In the genomic region with DNA sequence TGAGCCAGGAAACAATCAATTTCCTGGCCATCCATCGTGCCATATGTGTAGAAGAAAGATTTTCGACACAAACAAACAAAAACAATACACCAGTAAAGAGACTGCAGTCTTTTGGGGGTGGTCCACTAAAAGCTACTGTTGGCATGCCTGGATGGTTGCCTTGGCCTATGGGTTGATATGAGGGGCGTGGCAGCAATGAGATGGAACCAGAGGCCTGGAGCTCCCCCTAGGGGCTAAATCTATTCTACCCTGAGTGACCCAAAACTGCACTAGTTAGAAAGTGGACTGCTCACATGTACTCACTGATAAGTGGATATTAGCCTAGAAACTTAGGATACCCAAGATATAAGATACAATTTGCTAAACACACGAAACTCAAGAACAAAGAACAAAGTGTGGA, we compare ENCODE assay signal across 9 mouse cellular contexts.
DNase-seq lines count a peak whose midpoint lies in the region; ATAC-seq and TF ChIP-seq lines count a peak whose summit lies in the region.
"Had no signal": no experiment of that assay in that cellular context is flagged by ENCODE, and none has a peak within 500 bp of the region (broad histone marks: within the 10 kb centered on the region; RNA-seq: fewer than 3 reads in every experiment).

No protein-coding gene starts in this region.

- TF ChIP-seq EP300 in liver, embryonic 14.5 days (IDR thresholded peaks at IDR 0.05; ENCODE audit: low read depth): no peak

- H3K36me3 ChIP-seq in kidney, postnatal 0 days (ENCODE audit: insufficient read depth, low read length): no peaks in the 10 kb centered on the region
- H3K36me3 ChIP-seq in liver, embryonic 14.5 days (replicated peaks; ENCODE audit: control insufficient read depth, insufficient read depth, low read depth): no peaks in the 10 kb centered on the region

- no peaks in the 10 kb centered on the region for H3K27me3 ChIP-seq in kidney, postnatal 0 days (ENCODE audit: insufficient read depth, low read length)
- no peaks in the 10 kb centered on the region for H3K27me3 ChIP-seq in liver, embryonic 14.5 days (ENCODE audit: control insufficient read depth, insufficient read depth, low read length)

- no peak overlapping the region for H3K4me3 ChIP-seq in kidney, postnatal 0 days (replicated peaks; ENCODE audit: low read depth, low read length)
- H3K4me3 ChIP-seq in liver, embryonic 14.5 days (ENCODE audit: insufficient read depth in 1 of 2, low read depth in 2 of 2, low read length in 2 of 2): no peak overlapping the region
- H3K4me3 ChIP-seq: myocyte had no signal

- ATAC-seq in kidney, postnatal 0 days (replicated peaks; ENCODE audit: low FRiP score, low read depth): no peak
- ATAC-seq in liver, embryonic 14.5 days (ENCODE audit: insufficient read depth): peak; percentile 66
- ATAC-seq in erythroblast, adult 5-6 weeks (replicated peaks; ENCODE audit: low FRiP score, poor library complexity, severe bottlenecking): no peak; the same call in 1 of the 2 replicates

- WGBS in kidney, postnatal 0 days: 67% methylated on average over 4 of the region's 4 CpGs
- 12% methylated on average over 4 of the region's 4 CpGs for WGBS in liver, embryonic 14.5 days (ENCODE audit: insufficient replicate concordance)

- peak; percentile 39 for DNase-seq in right cerebral cortex, adult 18-20 months
- DNase-seq in right cerebral cortex, postnatal 25 days: no peak
- DNase-seq in adrenal gland, adult 18-20 months (ENCODE audit: low spot score in 2 of 2): peak; percentile 55 to 66
- peak; percentile 43 for DNase-seq in embryo, embryonic 9.5 days (ENCODE audit: extremely low spot score)
- peak; percentile 44 for DNase-seq in kidney, postnatal 0 days (ENCODE audit: low spot score)
- DNase-seq in liver, embryonic 14.5 days (ENCODE audit: low read depth in 3 of 3, low spot score in 3 of 3): peak; percentile 41 to 52 (median 50)
- DNase-seq in spleen, adult 18-20 months: peak; percentile 38 to 77

- H3K9me3 ChIP-seq in kidney, postnatal 0 days (replicated peaks; ENCODE audit: low read length): no peaks in the 10 kb centered on the region
- no peaks in the 10 kb centered on the region for H3K9me3 ChIP-seq in liver, embryonic 14.5 days (ENCODE audit: control insufficient read depth, low read length)

- peak; percentile 44 for TF ChIP-seq CTCF in kidney, postnatal 0 days (IDR thresholded peaks at IDR 0.05; ENCODE audit: low read depth)
- peak; percentile 71 for TF ChIP-seq CTCF in liver, embryonic 14.5 days (IDR thresholded peaks at IDR 0.05; ENCODE audit: low read depth)

- no peak overlapping the region for H3K27ac ChIP-seq in kidney, postnatal 0 days
- H3K27ac ChIP-seq in liver, embryonic 14.5 days: no peak overlapping the region

- no peak overlapping the region for H3K4me2 ChIP-seq in kidney, postnatal 0 days (ENCODE audit: low read length)
- no peak overlapping the region for H3K4me2 ChIP-seq in liver, embryonic 14.5 days (ENCODE audit: low read depth)

- H3K9ac ChIP-seq in kidney, postnatal 0 days (ENCODE audit: low read depth, low read length): no peak overlapping the region
- H3K9ac ChIP-seq in liver, embryonic 14.5 days (replicated peaks): no peak overlapping the region

- no peaks in the 10 kb centered on the region for H3K4me1 ChIP-seq in kidney, postnatal 0 days (replicated peaks; ENCODE audit: insufficient read depth, low read length)
- peaks cover 4 to 10% of the 10 kb centered on the region in 2 experiments for H3K4me1 ChIP-seq in liver, embryonic 14.5 days (replicated peaks; ENCODE audit: control insufficient read depth in 2 of 2, insufficient read depth in 2 of 2, low read length in 1 of 2)
